Mouse (Mus musculus) forebrain, embryonic 11.5 days (tissue): Measurements from ENCODE around the gene Prdm9. TPM values are rescaled to one million over a fixed set of nuclear protein-coding genes. Genes with fewer than 3 reads are reported as not detected.

Source experiments
- ATAC-seq: fragments of 200-750 bp; cut with Nextera tagmentation; replicated peaks from 2 replicates; pipeline ENCODE4 v1.8.0; 2017; ENCODE audit warnings: moderate TSS enrichment; ENCODE audit not compliant: low FRiP score
- DNase-seq: peaks from one replicate; pipeline ENCODE4 v3.0.0-alpha.2; 2017; ENCODE audit warnings: low spot score
- H3K27ac ChIP-seq: fragments of 300-500 bp; sonication (generic); 2 replicates; pipeline ENCODE4 v1.5.1; 2014; ENCODE audit warnings: low read depth, low read length
- H3K27me3 ChIP-seq: fragments of 300-500 bp; sonication (generic); 2 replicates; pipeline ENCODE4 v1.6.1; 2014; ENCODE audit warnings: mild to moderate bottlenecking, low read length, mixed read lengths; ENCODE audit not compliant: control insufficient read depth, insufficient read depth
- H3K36me3 ChIP-seq: fragments of 300-500 bp; sonication (generic); 2 replicates; pipeline ENCODE4 v1.6.1; 2014; ENCODE audit warnings: mild to moderate bottlenecking, low read length, moderate library complexity, mixed read lengths; ENCODE audit not compliant: control insufficient read depth, insufficient read depth
- H3K4me1 ChIP-seq: fragments of 300-500 bp; sonication (generic); replicated peaks from 2 replicates; pipeline ENCODE4 v1.6.1; 2014; ENCODE audit warnings: low read length, mixed read lengths; ENCODE audit not compliant: control insufficient read depth, insufficient read depth
- H3K4me2 ChIP-seq: fragments of 300-500 bp; sonication (generic); 2 replicates; pipeline ENCODE4 v1.6.1; 2014; ENCODE audit warnings: low read depth, mild to moderate bottlenecking, low read length, moderate library complexity, mixed read lengths; ENCODE audit not compliant: severe bottlenecking
- H3K4me3 ChIP-seq: fragments of 300-500 bp; sonication (generic); 2 replicates; pipeline ENCODE4 v1.5.1; 2014; ENCODE audit warnings: low read depth, low read length
- H3K9ac ChIP-seq: fragments of 300-500 bp; sonication (generic); 2 replicates; pipeline ENCODE4 v1.6.1; 2014; ENCODE audit warnings: low read length
- H3K9me3 ChIP-seq: fragments of 300-500 bp; sonication (generic); 2 replicates; pipeline ENCODE4 v1.6.1; 2016; ENCODE audit warnings: low read length, mixed read lengths; ENCODE audit not compliant: control insufficient read depth
- WGBS: fragments of 180-500 bp; shearing (Covaris S2); extraction: QIAGEN DNeasy Blood & Tissue Kit; methylation state at CpG from one replicate; pipeline ENCODE4 v1.1.7; 2014; 5-methylcytosine and 5-hydroxymethylcytosine counted together
- polyA plus RNA-seq: library from polyadenylated mRNA; unstranded; fragments of >200 nt; fragmentation: Nextera tagmentation; extraction: Ambion mirVana; gene quantifications from 2 replicates; pipeline ENCODE4 v1.2.1, GENCODE M21; 2014

Prdm9 gene
- polyA plus RNA-seq, 1 experiment from 2014 or later, result 1.2 TPM

GRCm38 (mm10) chr17:15536457-15536904 lies 27.7 kb downstream of the Prdm9 start:
- H3K36me3 ChIP-seq, result no peaks in the 10 kb centered on the region
- DNase-seq (peak; percentile 70), ATAC-seq (peak; percentile 53; the same call in 1 of the 2 replicates)
- 1% methylated on average over 33 of the region's 33 CpGs for WGBS
- H3K9ac ChIP-seq, result peak overlapping the region; percentile 56
- peak overlapping the region; percentile 42 for H3K4me3 ChIP-seq
- no peaks in the 10 kb centered on the region for H3K4me1 ChIP-seq
- peaks cover 8% of the 10 kb centered on the region for H3K27me3 ChIP-seq
- peak overlapping the region; percentile 88 for H3K4me2 ChIP-seq
- no peaks in the 10 kb centered on the region for H3K9me3 ChIP-seq
- no peak overlapping the region for H3K27ac ChIP-seq

GRCm38 (mm10) chr17:15535943-15536342 lies 28.2 kb downstream of the Prdm9 start:
- no peaks in the 10 kb centered on the region for H3K9me3 ChIP-seq
- no peaks in the 10 kb centered on the region for H3K36me3 ChIP-seq
- H3K27me3 ChIP-seq, result peaks cover 8% of the 10 kb centered on the region
- 23% methylated on average over 8 of the region's 8 CpGs for WGBS
- ATAC-seq (no peak), DNase-seq (no peak)
- H3K4me1 ChIP-seq, result no peaks in the 10 kb centered on the region
- H3K9ac ChIP-seq, result peak overlapping the region; percentile 56; the same call in 1 of the 2 replicates
- peak overlapping the region; percentile 42 for H3K4me3 ChIP-seq
- no peak overlapping the region for H3K27ac ChIP-seq
- H3K4me2 ChIP-seq, result peak overlapping the region; percentile 88

- Histone ChIP-seq H3K9me3 (no peaks in the 10 kb centered on the region), H3K9ac (no peak overlapping the region), H3K4me2 (no peak overlapping the region), H3K4me3 (no peak overlapping the region), H3K27me3 (peaks cover 8% of the 10 kb centered on the region), H3K4me1 (no peaks in the 10 kb centered on the region), H3K36me3 (no peaks in the 10 kb centered on the region), H3K27ac (no peak overlapping the region)
- DNase-seq, result no peak
- 65% methylated on average over 11 of the region's 11 CpGs for WGBS
- ATAC-seq, result no peak
Observed at GRCm38 (mm10) chr17:15535162-15535800, 28.9 kb downstream of the Prdm9 start.

GRCm38 (mm10) chr17:15530141-15530540 lies 34.0 kb downstream of the Prdm9 start:
- H3K27me3 ChIP-seq, result peaks cover under 1% of the 10 kb centered on the region; the same call in 1 of the 2 replicates
- no peak for ATAC-seq
- H3K9ac ChIP-seq, result no peak overlapping the region
- H3K4me3 ChIP-seq, result no peak overlapping the region
- peak; percentile 55 for DNase-seq
- H3K36me3 ChIP-seq, result no peaks in the 10 kb centered on the region
- no peak overlapping the region for H3K4me2 ChIP-seq
- WGBS, result 6% methylated on average over 5 of the region's 5 CpGs
- no peaks in the 10 kb centered on the region for H3K9me3 ChIP-seq
- H3K4me1 ChIP-seq, result 0 out of 2 replicates have a peak, but pooled peaks cover 2% of the 10 kb centered on the region
- H3K27ac ChIP-seq, result no peak overlapping the region

- Histone ChIP-seq H3K9ac (no peak overlapping the region), H3K27ac (no peak overlapping the region), H3K4me2 (no peak overlapping the region), H3K4me1 (0 out of 2 replicates have a peak, but pooled peaks cover 2% of the 10 kb centered on the region), H3K4me3 (no peak overlapping the region), H3K27me3 (no peaks in the 10 kb centered on the region), H3K9me3 (no peaks in the 10 kb centered on the region), H3K36me3 (no peaks in the 10 kb centered on the region)
- ATAC-seq, result no peak
- no peak for DNase-seq
- WGBS, result 84% methylated on average over 2 of the region's 2 CpGs
Observed at GRCm38 (mm10) chr17:15528887-15529286, 35.3 kb downstream of the Prdm9 start.

GRCm38 (mm10) chr17:15527811-15528136 lies 36.4 kb downstream of the Prdm9 start:
- DNase-seq, result no peak
- WGBS, result 64% methylated on average over 3 of the region's 3 CpGs

GRCm38 (mm10) chr17:15526986-15527810 lies 37.0 kb downstream of the Prdm9 start, which contains the start of gene Pdcd2:
Gene Pdcd2 (minus strand): TSS chr17:15527301.
- no peaks in the 10 kb centered on the region for H3K27me3 ChIP-seq
- H3K27ac ChIP-seq, result peak within 1 kb of the TSS; percentile 68
- H3K4me3 ChIP-seq, result peak within 1 kb of the TSS; percentile 90
- H3K36me3 ChIP-seq, result no peaks in the 10 kb centered on the region; the same call in 1 of the 2 replicates
- WGBS, result 1% methylated on average over 55 of the region's 55 CpGs
- peak within 1 kb of the TSS; percentile 81 for H3K4me2 ChIP-seq
- 0 out of 2 replicates have a peak, but pooled peaks cover 2% of the 10 kb centered on the region for H3K4me1 ChIP-seq
- H3K9ac ChIP-seq, result peak within 1 kb of the TSS; percentile 79
- no peaks in the 10 kb centered on the region for H3K9me3 ChIP-seq
- peak; percentile 97 for DNase-seq
- ATAC-seq, result peak; percentile 98

More at GRCm38 (mm10) chr17:15527811-15528136, 36.4 kb downstream of the Prdm9 start:
- Histone ChIP-seq H3K36me3 (no peaks in the 10 kb centered on the region), H3K27me3 (no peaks in the 10 kb centered on the region), H3K27ac (no peak overlapping the region), H3K4me3 (peak overlapping the region; percentile 90), H3K9ac (peak overlapping the region; percentile 79), H3K9me3 (no peaks in the 10 kb centered on the region), H3K4me2 (peak overlapping the region; percentile 81), H3K4me1 (0 out of 2 replicates have a peak, but pooled peaks cover 2% of the 10 kb centered on the region)
- no peak for ATAC-seq

GRCm38 (mm10) chr17:15526304-15526703 lies 37.9 kb downstream of the Prdm9 start:
- Histone ChIP-seq H3K4me1 (0 out of 2 replicates have a peak, but pooled peaks cover 2% of the 10 kb centered on the region), H3K36me3 (no peaks in the 10 kb centered on the region; the same call in 1 of the 2 replicates), H3K27me3 (no peaks in the 10 kb centered on the region), H3K27ac (no peak overlapping the region), H3K4me2 (peak overlapping the region; percentile 81), H3K9ac (peak overlapping the region; percentile 79), H3K9me3 (no peaks in the 10 kb centered on the region), H3K4me3 (peak overlapping the region; percentile 90)
- DNase-seq (no peak), ATAC-seq (no peak)
- 15% methylated on average over 10 of the region's 10 CpGs for WGBS
